Mouse (Mus musculus) MN1 (cell line): ENCODE results near the gene Aldoc.

Experiments used
- DNase-seq: peaks from one replicate; pipeline ENCODE4 v3.0.0-alpha.2; 2016; ENCODE audit warnings: low spot score

The Aldoc gene

GRCm38 (mm10) chr11:78360789-78361131 lies 38.0 kb downstream of the Aldoc start:
- no peak for DNase-seq

- DNase-seq: no peak
These were observed 40.7 kb downstream of the Aldoc start for GRCm38 (mm10) chr11:78363309-78364007.

- DNase-seq: no peak
These were observed 41.3 kb downstream of the Aldoc start for GRCm38 (mm10) chr11:78364103-78364502.

GRCm38 (mm10) chr11:78367456-78368225 lies 44.9 kb downstream of the Aldoc start:
- no peak for DNase-seq

GRCm38 (mm10) chr11:78370389-78370788 lies 47.6 kb downstream of the Aldoc start:
- no peak for DNase-seq

GRCm38 (mm10) chr11:78371711-78372110 lies 48.9 kb downstream of the Aldoc start:
- no peak for DNase-seq

GRCm38 (mm10) chr11:78372166-78372565 lies 49.4 kb downstream of the Aldoc start:
- no peak for DNase-seq

- no peak for DNase-seq
These were observed 49.8 kb downstream of the Aldoc start for GRCm38 (mm10) chr11:78372610-78373009.

GRCm38 (mm10) chr11:78374147-78374546 lies 51.4 kb downstream of the Aldoc start:
- no peak for DNase-seq
